Mouse (Mus musculus) stomach, embryonic 15.5 days (tissue): ENCODE data around the gene Gm20547. TPM values are rescaled to one million over a fixed set of nuclear protein-coding genes. Genes with fewer than 3 reads are reported as not detected.
"Not testable (repeated sequence)": the region's sequence is repeated elsewhere in the genome, so short reads cannot be mapped to it uniquely, and the experiment has no call there.

ENCODE experiments used
- ATAC-seq: fragments of 200-750 bp; cut with Nextera tagmentation; 2 replicates; pipeline ENCODE4 v1.8.0; 2017; ENCODE audit warnings: low read depth, moderate number of reproducible peaks, moderate TSS enrichment; ENCODE audit not compliant: insufficient read depth, low FRiP score
- H3K27ac ChIP-seq: fragments of 300-500 bp; sonication (generic); 2 replicates; pipeline ENCODE4 v1.5.1; 2015; ENCODE audit warnings: mild to moderate bottlenecking, inconsistent platforms
- H3K27me3 ChIP-seq: fragments of 300-500 bp; sonication (generic); replicated peaks from 2 replicates; pipeline ENCODE4 v1.6.1; 2015; ENCODE audit warnings: inconsistent platforms
- H3K36me3 ChIP-seq: fragments of 300-500 bp; sonication (generic); 2 replicates; pipeline ENCODE4 v1.6.1; 2015; ENCODE audit warnings: inconsistent platforms
- H3K4me1 ChIP-seq: fragments of 300-500 bp; sonication (generic); 2 replicates; pipeline ENCODE4 v1.6.1; 2015; ENCODE audit warnings: inconsistent platforms
- H3K4me2 ChIP-seq: fragments of 300-500 bp; sonication (generic); 2 replicates; pipeline ENCODE4 v1.6.1; 2015; ENCODE audit warnings: mild to moderate bottlenecking, inconsistent platforms
- H3K4me3 ChIP-seq: fragments of 300-500 bp; sonication (generic); replicated peaks from 2 replicates; pipeline ENCODE4 v1.5.1; 2015; ENCODE audit warnings: inconsistent platforms
- H3K9ac ChIP-seq: fragments of 300-500 bp; sonication (generic); 2 replicates; pipeline ENCODE4 v1.6.1; 2015; ENCODE audit warnings: inconsistent platforms
- H3K9me3 ChIP-seq: fragments of 300-500 bp; sonication (generic); 2 replicates; pipeline ENCODE4 v1.6.1; 2016; ENCODE audit warnings: inconsistent platforms
- WGBS: fragments of 180-500 bp; shearing (Covaris S2); methylation state at CpG from one replicate; pipeline ENCODE4 v1.1.7; 2015; 5-methylcytosine and 5-hydroxymethylcytosine counted together
- microRNA-seq: library from miRNA; unstranded; fragments of <30 nt; microRNA quantifications from one replicate; pipeline ENCODE4, GENCODE M21; 2016
- polyA plus RNA-seq: library from polyadenylated mRNA; unstranded; fragments of >200 nt; fragmentation: Nextera tagmentation; extraction: Ambion mirVana; gene quantifications from 2 replicates; pipeline ENCODE4 v1.2.1, GENCODE M21; 2015

The Gm20547 gene
- polyA plus RNA-seq, 1 experiment from 2014 or later: not detected

- WGBS: 68% methylated on average over 15 of the region's 15 CpGs
- Histone ChIP-seq H3K36me3 (no peaks in the 10 kb centered on the region), H3K9ac (no peak overlapping the region), H3K4me1 (no peaks in the 10 kb centered on the region), H3K27ac (no peak overlapping the region), H3K27me3 (no peaks in the 10 kb centered on the region), H3K4me3 (no peak overlapping the region), H3K9me3 (no peaks in the 10 kb centered on the region), H3K4me2 (no peak overlapping the region)
- ATAC-seq: no peak
Observed at GRCm38 (mm10) chr17:34811275-34811674, 70.6 kb downstream of the Gm20547 start.

GRCm38 (mm10) chr17:34810811-34811210, 71.0 kb downstream of the Gm20547 start:
- not testable (repeated sequence) for H3K4me3 ChIP-seq, H3K4me2 ChIP-seq, ATAC-seq, H3K9ac ChIP-seq, H3K36me3 ChIP-seq, H3K27me3 ChIP-seq, H3K27ac ChIP-seq, H3K9me3 ChIP-seq, H3K4me1 ChIP-seq
- 81% methylated on average over 8 of the region's 8 CpGs for WGBS

- WGBS: 83% methylated on average over 5 of the region's 5 CpGs
- not testable (repeated sequence) for H3K9me3 ChIP-seq, H3K27ac ChIP-seq, H3K4me2 ChIP-seq, H3K9ac ChIP-seq, H3K36me3 ChIP-seq, ATAC-seq, H3K27me3 ChIP-seq, H3K4me1 ChIP-seq, H3K4me3 ChIP-seq
Observed at GRCm38 (mm10) chr17:34810411-34810810, 71.4 kb downstream of the Gm20547 start.

- no peak overlapping the region for H3K27ac ChIP-seq
- H3K4me2 ChIP-seq: no peak overlapping the region
- WGBS: 79% methylated on average over 6 of the region's 6 CpGs
- no peaks in the 10 kb centered on the region for H3K4me1 ChIP-seq
- H3K9ac ChIP-seq: no peak overlapping the region
- H3K27me3 ChIP-seq: no peaks in the 10 kb centered on the region
- no peaks in the 10 kb centered on the region for H3K36me3 ChIP-seq
- H3K4me3 ChIP-seq: no peak overlapping the region
- ATAC-seq: 0 out of 2 replicates have a peak, but pooled peaks have one; percentile 29
- H3K9me3 ChIP-seq: no peaks in the 10 kb centered on the region
Observed at GRCm38 (mm10) chr17:34808599-34809205, 73.1 kb downstream of the Gm20547 start.

- Histone ChIP-seq H3K27ac (no peak overlapping the region), H3K36me3 (no peaks in the 10 kb centered on the region), H3K4me1 (no peaks in the 10 kb centered on the region), H3K4me2 (no peak overlapping the region), H3K27me3 (no peaks in the 10 kb centered on the region), H3K9me3 (no peaks in the 10 kb centered on the region), H3K9ac (no peak overlapping the region), H3K4me3 (no peak overlapping the region)
- WGBS: 68% methylated on average over 3 of the region's 3 CpGs
- no peak for ATAC-seq
Observed at GRCm38 (mm10) chr17:34807176-34807575, 74.7 kb downstream of the Gm20547 start.

Small RNA genes within 50 kb of the gene (microRNA-seq; reads per million reads assigned to microRNA genes)
- gene Mir6970 (not detected), gene Mir6971 (1.2 reads per million), gene Mir6972 (not detected)

Other genes with a start within 250 kb of the Gm20547 start
- gene Fkbpl, start 237.3 kb downstream of the Gm20547 start, polyA plus RNA-seq: 14.0 and 14.5 TPM in 2 replicates
- gene Atf6b, start 234.9 kb downstream of the Gm20547 start, polyA plus RNA-seq: 72.0 and 76.7 TPM in 2 replicates
- 0.97 and 1.4 TPM in 2 replicates for gene Tnxb, start 211.5 kb downstream of the Gm20547 start, polyA plus RNA-seq
- gene C4b, start 138.2 kb downstream of the Gm20547 start, polyA plus RNA-seq: 0.44 and 0.65 TPM in 2 replicates
- gene Cyp21a1, start 77.5 kb downstream of the Gm20547 start, polyA plus RNA-seq: 1.1 and 1.7 TPM in 2 replicates
- 25.7 and 26.5 TPM in 2 replicates for gene Stk19, start 45.1 kb downstream of the Gm20547 start, polyA plus RNA-seq
- gene Dxo, start 45.0 kb downstream of the Gm20547 start, polyA plus RNA-seq: 52.9 and 53.1 TPM in 2 replicates
- 39.5 and 48.8 TPM in 2 replicates for gene Skiv2l, start 31.8 kb downstream of the Gm20547 start, polyA plus RNA-seq
- gene Nelfe, start 31.7 kb downstream of the Gm20547 start, polyA plus RNA-seq: 87.8 and 103 TPM in 2 replicates
- gene Cfb, start 19.5 kb downstream of the Gm20547 start, polyA plus RNA-seq: 20.8 and 30.4 TPM in 2 replicates
- 2.7 and 3.0 TPM in 2 replicates for gene Zbtb12, start 2.6 kb downstream of the Gm20547 start, polyA plus RNA-seq
- 4.4 and 6.2 TPM in 2 replicates for gene C2, start 16.2 kb upstream of the Gm20547 start, polyA plus RNA-seq
- 70.0 and 74.5 TPM in 2 replicates for gene Ehmt2, start 16.4 kb upstream of the Gm20547 start, polyA plus RNA-seq
- gene Slc44a4, start 32.4 kb upstream of the Gm20547 start, polyA plus RNA-seq: 15.2 and 17.9 TPM in 2 replicates
- 36.9 and 44.5 TPM in 2 replicates for gene Neu1, start 49.2 kb upstream of the Gm20547 start, polyA plus RNA-seq
- 0.34 and 0.90 TPM in 2 replicates for gene Hspa1b, start 77.2 kb upstream of the Gm20547 start, polyA plus RNA-seq
- gene Gm20481, start 87.9 kb upstream of the Gm20547 start, polyA plus RNA-seq: not detected in 2 replicates
- 9.9 and 12.1 TPM in 2 replicates for gene Hspa1a, start 90.1 kb upstream of the Gm20547 start, polyA plus RNA-seq
- 0.49 and 0.89 TPM in 2 replicates for gene Hspa1l, start 90.7 kb upstream of the Gm20547 start, polyA plus RNA-seq
- 175 and 182 TPM in 2 replicates for gene Lsm2, start 99.8 kb upstream of the Gm20547 start, polyA plus RNA-seq
- gene Vars, start 118.9 kb upstream of the Gm20547 start, polyA plus RNA-seq: 119 and 124 TPM in 2 replicates
- gene Vwa7, start 134.5 kb upstream of the Gm20547 start, polyA plus RNA-seq: 0.31 TPM in 2 replicates
- 13.2 and 14.8 TPM in 2 replicates for gene Sapcd1, start 146.0 kb upstream of the Gm20547 start, polyA plus RNA-seq
- gene Msh5, start 164.7 kb upstream of the Gm20547 start, polyA plus RNA-seq: 3.8 and 4.8 TPM in 2 replicates
- gene Clic1, start 167.9 kb upstream of the Gm20547 start, polyA plus RNA-seq: 361 and 363 TPM in 2 replicates
- gene Ddah2, start 177.0 kb upstream of the Gm20547 start, polyA plus RNA-seq: 210 and 216 TPM in 2 replicates
- gene Ly6g6c, start 183.3 kb upstream of the Gm20547 start, polyA plus RNA-seq: 6.2 and 17.2 TPM in 2 replicates
- gene Mpig6b, start 184.1 kb upstream of the Gm20547 start, polyA plus RNA-seq: 0.44 and 0.73 TPM in 2 replicates
- 9.4 and 16.8 TPM in 2 replicates for gene Ly6g6e, start 194.9 kb upstream of the Gm20547 start, polyA plus RNA-seq
- gene Ly6g6d, start 196.0 kb upstream of the Gm20547 start, polyA plus RNA-seq: 3.6 and 4.4 TPM in 2 replicates
- gene Ly6g6f, start 203.6 kb upstream of the Gm20547 start, polyA plus RNA-seq: 0.15 and 0.41 TPM in 2 replicates
- 92.0 and 97.8 TPM in 2 replicates for gene Abhd16a, start 207.2 kb upstream of the Gm20547 start, polyA plus RNA-seq
- not detected in 2 replicates for gene Ly6g5c, start 226.2 kb upstream of the Gm20547 start, polyA plus RNA-seq
- gene Ly6g5b, start 233.4 kb upstream of the Gm20547 start, polyA plus RNA-seq: 0.69 and 0.85 TPM in 2 replicates
- gene Gpank1, start 239.4 kb upstream of the Gm20547 start, polyA plus RNA-seq: 17.4 and 19.1 TPM in 2 replicates
- gene Csnk2b, start 240.0 kb upstream of the Gm20547 start, polyA plus RNA-seq: 251 and 262 TPM in 2 replicates
- gene D17H6S53E, start 244.3 kb upstream of the Gm20547 start, polyA plus RNA-seq: 11.9 and 12.2 TPM in 2 replicates